Mouse (Mus musculus): Measurements from ENCODE around the gene Xrra1. TPM values are rescaled to one million over a fixed set of nuclear protein-coding genes. Genes with fewer than 3 reads are reported as not detected.
"Not testable (repeated sequence)": the region's sequence is repeated elsewhere in the genome, so short reads cannot be mapped to it uniquely, and the experiment has no call there.

The Xrra1 gene
- polyA plus RNA-seq (2016; fragmentation: Nextera tagmentation; extraction: Ambion mirVana): 0.31 and 0.35 TPM in 2 replicates

GRCm38 (mm10) chr7:99858813-99859585, at the start of gene Xrra1:
Xrra1 (plus strand) TSS chr7:99859116.
- peak; percentile 98 for DNase-seq (ENCODE audit: low spot score)
- WGBS: under 1% methylated on average over 42 of the region's 42 CpGs

DNA sequence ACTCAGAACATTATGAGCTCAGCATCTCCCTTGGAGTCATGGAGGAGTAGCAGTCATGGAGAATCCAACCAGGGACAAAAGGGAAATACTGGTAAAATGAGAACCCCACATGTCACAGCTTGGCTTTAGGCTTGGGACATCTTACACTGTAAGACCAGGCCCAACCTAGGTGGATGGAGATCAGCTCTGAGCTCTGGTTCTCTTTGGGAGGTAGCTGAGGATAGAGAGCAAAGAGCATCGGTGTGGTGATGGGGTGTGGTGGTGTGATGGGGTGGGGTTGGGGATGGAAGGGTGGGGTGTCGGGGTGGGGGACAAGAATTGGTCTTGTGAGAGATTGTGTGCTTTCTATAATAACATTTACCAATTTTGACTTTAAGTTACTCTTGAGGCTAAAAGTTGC, 48.1 kb upstream of the Xrra1 start:
- WGBS: 91% methylated on average over 2 of the region's 2 CpGs
- H3K36me3 ChIP-seq: no peaks in the 10 kb centered on the region
- no peaks in the 10 kb centered on the region for H3K9me3 ChIP-seq (replicated peaks)
- no peaks in the 10 kb centered on the region for H3K4me1 ChIP-seq
- no peak overlapping the region for H3K4me3 ChIP-seq
- DNase-seq (ENCODE audit: low spot score): no peak
- no peaks in the 10 kb centered on the region for H3K27me3 ChIP-seq (ENCODE audit: low read depth, poor library complexity, severe bottlenecking)
- no peak overlapping the region for H3K27ac ChIP-seq

More at GRCm38 (mm10) chr7:99858813-99859585, at the start of gene Xrra1:
- peaks cover 17% of the 10 kb centered on the region for H3K4me1 ChIP-seq
- H3K27me3 ChIP-seq (ENCODE audit: low read depth, poor library complexity, severe bottlenecking): no peaks in the 10 kb centered on the region
- peak within 1 kb of the TSS; percentile 92 for H3K27ac ChIP-seq
- no peaks in the 10 kb centered on the region for H3K9me3 ChIP-seq (replicated peaks)
- H3K36me3 ChIP-seq: peaks cover 28% of the 10 kb centered on the region
- H3K4me3 ChIP-seq: peak within 1 kb of the TSS; percentile 70

DNA sequence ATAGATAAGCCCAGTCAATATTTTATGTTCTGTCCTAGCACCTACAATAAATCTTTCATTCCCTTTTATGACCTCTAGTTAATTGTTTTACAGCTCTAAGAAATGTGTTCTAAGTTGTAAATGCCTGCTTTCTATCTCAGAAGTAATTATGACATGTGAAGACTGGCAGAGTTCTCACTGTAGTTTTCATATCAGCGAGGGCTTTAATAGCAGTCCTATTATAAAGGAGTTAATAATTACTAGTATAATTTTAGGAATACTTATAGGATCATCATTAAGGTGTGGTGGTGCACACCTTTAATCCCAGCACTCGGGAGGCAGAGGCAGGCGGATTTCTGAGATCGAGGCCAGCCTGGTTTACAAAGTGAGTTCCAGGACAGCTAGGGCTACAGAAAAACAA, 47.3 kb upstream of the Xrra1 start:
- Histone ChIP-seq H3K27me3 (ENCODE audit: low read depth, poor library complexity, severe bottlenecking) (no peaks in the 10 kb centered on the region), H3K9me3 (replicated peaks) (no peaks in the 10 kb centered on the region), H3K36me3 (no peaks in the 10 kb centered on the region), H3K4me3 (no peak overlapping the region), H3K27ac (no peak overlapping the region), H3K4me1 (no peaks in the 10 kb centered on the region)
- 89% methylated on average over 4 of the region's 4 CpGs for WGBS
- DNase-seq (ENCODE audit: low spot score): no peak

GRCm38 (mm10) chr7:99813394-99813793, 45.5 kb upstream of the Xrra1 start:
- 90% methylated on average over 11 of the region's 11 CpGs for WGBS
- no peaks in the 10 kb centered on the region for H3K9me3 ChIP-seq (replicated peaks)
- DNase-seq (ENCODE audit: low spot score): no peak
- H3K27me3 ChIP-seq (ENCODE audit: low read depth, poor library complexity, severe bottlenecking): no peaks in the 10 kb centered on the region
- no peaks in the 10 kb centered on the region for H3K4me1 ChIP-seq
- no peak overlapping the region for H3K4me3 ChIP-seq
- no peak overlapping the region for H3K27ac ChIP-seq
- no peaks in the 10 kb centered on the region for H3K36me3 ChIP-seq

GRCm38 (mm10) chr7:99818181-99818725, 40.7 kb upstream of the Xrra1 start:
- H3K27me3 ChIP-seq (ENCODE audit: low read depth, poor library complexity, severe bottlenecking); DNase-seq (ENCODE audit: low spot score): not testable (repeated sequence)

DNA sequence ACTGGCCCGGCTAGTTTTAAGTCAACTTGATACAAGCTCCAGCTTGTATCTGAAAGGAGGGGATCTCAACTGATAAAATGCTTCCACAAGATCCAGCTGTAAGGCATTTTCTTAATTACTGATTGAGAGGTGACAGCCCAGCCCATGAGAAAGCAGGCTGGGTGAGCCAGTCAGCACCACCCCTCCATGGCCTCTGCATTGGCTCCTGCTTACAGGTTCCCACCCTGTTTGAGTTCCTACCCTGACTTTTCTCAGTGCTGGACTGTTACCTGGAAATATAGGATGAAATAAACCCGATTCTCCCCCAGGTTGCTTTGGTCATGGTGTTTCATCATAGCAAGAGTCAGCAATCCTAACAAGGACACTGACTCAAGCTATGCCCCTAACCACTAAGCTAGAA, 37.0 kb upstream of the Xrra1 start:
- H3K9me3 ChIP-seq (replicated peaks): no peaks in the 10 kb centered on the region
- H3K4me1 ChIP-seq: no peaks in the 10 kb centered on the region
- no peak overlapping the region for H3K27ac ChIP-seq
- no peak for DNase-seq (ENCODE audit: low spot score)
- H3K4me3 ChIP-seq: no peak overlapping the region
- 85% methylated on average over 2 of the region's 2 CpGs for WGBS
- no peaks in the 10 kb centered on the region for H3K36me3 ChIP-seq
- no peaks in the 10 kb centered on the region for H3K27me3 ChIP-seq (ENCODE audit: low read depth, poor library complexity, severe bottlenecking)

More at GRCm38 (mm10) chr7:99818181-99818725, 40.7 kb upstream of the Xrra1 start:
- H3K9me3 ChIP-seq (replicated peaks); H3K27ac ChIP-seq; H3K4me3 ChIP-seq; H3K36me3 ChIP-seq; H3K4me1 ChIP-seq: not testable (repeated sequence)
- 18% methylated on average over 9 of the region's 9 CpGs for WGBS

GRCm38 (mm10) chr7:99822426-99822825, 36.5 kb upstream of the Xrra1 start:
- Histone ChIP-seq H3K4me3 (no peak overlapping the region), H3K4me1 (no peaks in the 10 kb centered on the region), H3K27ac (no peak overlapping the region), H3K36me3 (no peaks in the 10 kb centered on the region), H3K27me3 (ENCODE audit: low read depth, poor library complexity, severe bottlenecking) (no peaks in the 10 kb centered on the region), H3K9me3 (replicated peaks) (no peaks in the 10 kb centered on the region)
- no peak for DNase-seq (ENCODE audit: low spot score)
- 83% methylated on average over 5 of the region's 5 CpGs for WGBS

DNA sequence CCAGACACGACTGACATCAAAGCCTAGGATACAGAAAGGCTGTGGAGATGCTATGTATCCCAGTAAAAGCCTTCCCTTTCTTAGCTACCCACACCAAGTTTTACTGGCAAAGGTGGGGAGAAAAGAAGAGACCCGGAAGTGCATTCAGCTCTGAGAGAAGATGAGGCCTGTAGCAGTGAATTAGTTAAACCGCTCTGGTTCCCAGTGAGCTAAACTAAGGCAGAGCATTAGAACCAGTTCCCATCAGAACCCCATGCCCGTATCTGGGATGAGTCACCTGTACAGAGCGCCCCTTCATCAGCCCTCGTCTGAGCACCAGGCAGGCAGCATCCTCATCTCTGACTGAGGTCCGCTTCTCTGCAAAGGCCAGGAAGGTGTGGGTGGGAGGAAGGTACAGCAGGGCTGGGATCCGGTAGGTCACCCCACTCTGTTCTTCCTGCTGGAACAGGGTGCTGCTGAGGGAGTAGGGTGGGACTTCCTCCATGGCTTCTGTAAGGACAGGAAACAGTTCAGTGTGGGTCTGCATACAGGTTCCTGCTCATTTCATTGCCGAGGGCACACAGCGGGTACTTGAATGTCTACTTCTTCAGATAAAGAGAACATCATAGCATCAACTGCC, 35.8 kb upstream of the Xrra1 start:
- Histone ChIP-seq H3K27ac (no peak overlapping the region), H3K4me3 (no peak overlapping the region), H3K4me1 (peaks cover 4% of the 10 kb centered on the region), H3K36me3 (no peaks in the 10 kb centered on the region), H3K27me3 (ENCODE audit: low read depth, poor library complexity, severe bottlenecking) (no peaks in the 10 kb centered on the region), H3K9me3 (replicated peaks) (no peaks in the 10 kb centered on the region)
- WGBS: 86% methylated on average over 10 of the region's 10 CpGs
- no peak for DNase-seq (ENCODE audit: low spot score)

- Histone ChIP-seq H3K4me3 (no peak overlapping the region), H3K27ac (0 out of 2 replicates have a peak overlapping the region, but pooled peaks have one; percentile 26), H3K27me3 (ENCODE audit: low read depth, poor library complexity, severe bottlenecking) (no peaks in the 10 kb centered on the region), H3K9me3 (replicated peaks) (no peaks in the 10 kb centered on the region), H3K4me1 (peaks cover 10% of the 10 kb centered on the region), H3K36me3 (no peaks in the 10 kb centered on the region)
- WGBS: 79% methylated on average over 16 of the region's 16 CpGs
- no peak for DNase-seq (ENCODE audit: low spot score)
These were observed 34.0 kb upstream of the Xrra1 start for GRCm38 (mm10) chr7:99824649-99825483.

- no peaks in the 10 kb centered on the region for H3K9me3 ChIP-seq (replicated peaks)
- peaks cover 10% of the 10 kb centered on the region for H3K4me1 ChIP-seq
- H3K36me3 ChIP-seq: no peaks in the 10 kb centered on the region
- 0 out of 2 replicates have a peak overlapping the region, but pooled peaks have one; percentile 26 for H3K27ac ChIP-seq
- no peak overlapping the region for H3K4me3 ChIP-seq
- no peak for DNase-seq (ENCODE audit: low spot score)
- 87% methylated on average over 9 of the region's 9 CpGs for WGBS
- no peaks in the 10 kb centered on the region for H3K27me3 ChIP-seq (ENCODE audit: low read depth, poor library complexity, severe bottlenecking)
These were observed 33.4 kb upstream of the Xrra1 start for GRCm38 (mm10) chr7:99825511-99825910.

DNA sequence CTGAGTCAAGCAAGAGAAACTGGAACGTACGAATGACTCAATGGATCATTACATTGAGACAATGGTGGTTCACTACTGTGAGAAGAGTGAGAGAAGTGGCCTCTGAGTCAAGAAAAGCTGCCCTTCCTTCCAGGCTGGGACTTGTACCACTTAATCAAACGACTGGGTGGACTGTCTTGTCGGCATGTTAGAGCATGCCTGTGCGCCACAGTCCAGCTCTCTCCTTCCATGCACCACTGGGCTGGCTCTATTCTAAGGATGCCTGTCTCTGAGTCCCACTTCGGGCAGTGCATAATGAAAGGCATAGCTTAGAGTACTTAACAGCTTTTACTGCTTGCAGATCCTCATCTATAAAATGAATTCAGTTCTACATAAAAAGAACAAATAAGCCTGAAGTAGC, 32.8 kb upstream of the Xrra1 start:
- Histone ChIP-seq H3K4me3 (no peak overlapping the region), H3K9me3 (replicated peaks) (no peaks in the 10 kb centered on the region), H3K4me1 (peaks cover 10% of the 10 kb centered on the region), H3K27ac (no peak overlapping the region), H3K36me3 (no peaks in the 10 kb centered on the region), H3K27me3 (ENCODE audit: low read depth, poor library complexity, severe bottlenecking) (no peaks in the 10 kb centered on the region)
- WGBS: 74% methylated on average over 6 of the region's 6 CpGs
- no peak for DNase-seq (ENCODE audit: low spot score)

GRCm38 (mm10) chr7:99828083-99828570, 30.8 kb upstream of the Xrra1 start, which contains the start of gene Neu3:
Neu3 (minus strand) TSS chr7:99828417.
- peak within 1 kb of the TSS; percentile 86 for H3K27ac ChIP-seq
- peak; percentile 90 for DNase-seq (ENCODE audit: low spot score)
- H3K4me3 ChIP-seq: peak within 1 kb of the TSS; percentile 60
- H3K9me3 ChIP-seq (replicated peaks): no peaks in the 10 kb centered on the region
- H3K4me1 ChIP-seq: peaks cover 10% of the 10 kb centered on the region
- H3K27me3 ChIP-seq (ENCODE audit: low read depth, poor library complexity, severe bottlenecking): no peaks in the 10 kb centered on the region
- no peaks in the 10 kb centered on the region for H3K36me3 ChIP-seq
- under 1% methylated on average over 26 of the region's 26 CpGs for WGBS

All from limb, embryonic 10.5 days (tissue).